Mouse (Mus musculus) telencephalon, adult 2 months (tissue): ENCODE results near the gene Klhl20.

Experiments used
- DNase-seq: peaks from one replicate; pipeline ENCODE4 v3.0.0-alpha.2; 2011; ENCODE audit warnings: low read depth, low spot score

The Klhl20 gene

DNA sequence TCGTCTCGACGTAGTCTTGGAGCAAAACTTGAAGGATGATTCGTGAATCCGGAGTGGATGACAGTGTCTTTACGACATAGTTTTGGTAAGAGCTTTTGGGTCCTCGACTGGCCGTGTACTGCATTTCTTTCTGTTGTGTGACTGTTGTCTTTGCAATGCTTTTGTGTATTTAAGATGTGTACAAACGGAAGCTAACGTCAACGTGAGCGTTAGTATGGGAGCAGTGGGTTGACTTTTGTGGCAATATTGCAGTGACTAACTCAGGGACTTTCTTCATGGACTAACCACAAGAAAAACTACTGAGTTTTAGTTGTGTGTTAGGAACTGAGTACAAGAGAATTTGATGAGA is 60.1 kb downstream of the Klhl20 start:
- no peak for DNase-seq

DNA sequence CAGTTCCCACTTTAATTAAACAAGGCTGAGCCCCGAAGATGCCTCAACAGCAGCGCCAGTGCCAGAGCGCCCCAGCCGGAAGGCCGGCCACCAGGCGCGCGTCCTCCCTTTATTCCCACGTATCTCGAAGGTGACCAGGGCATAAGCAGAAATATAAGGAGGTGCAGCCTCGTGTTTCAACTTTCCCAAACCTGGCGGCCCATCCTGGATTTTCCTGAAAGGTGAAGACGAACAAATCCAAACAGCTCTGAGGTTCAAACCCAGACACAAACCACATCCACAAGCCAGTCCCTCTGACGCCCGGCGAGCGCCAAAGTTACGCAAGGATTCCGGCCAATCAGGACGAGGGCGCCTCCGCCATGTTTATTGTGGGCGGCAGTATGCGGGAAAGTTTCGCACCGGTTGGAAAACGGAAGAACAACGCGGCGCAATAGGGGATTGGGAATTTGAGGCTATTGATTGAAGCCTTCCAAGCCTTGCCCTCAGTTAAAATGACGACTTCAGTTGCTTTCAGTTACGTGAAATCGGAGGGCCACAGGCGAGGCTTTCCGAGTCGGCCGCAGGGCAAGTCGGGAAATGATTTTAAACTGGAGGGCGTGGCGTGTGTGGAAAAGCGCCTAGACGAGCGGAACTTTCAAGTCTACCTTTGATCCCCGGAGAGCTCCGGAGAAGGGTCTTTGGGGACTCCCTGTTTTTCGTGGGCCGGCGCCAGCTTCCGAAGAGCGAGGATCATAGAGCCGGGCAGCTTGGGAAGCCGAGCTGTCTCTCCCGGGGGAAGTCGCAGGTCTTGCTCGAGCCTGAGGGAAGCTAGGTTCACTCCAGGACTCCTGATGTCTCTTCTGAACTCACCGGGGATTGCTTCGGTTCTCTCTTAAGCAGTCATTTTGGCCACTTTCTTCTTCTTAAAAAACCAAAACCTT is 60.7 kb downstream of the Klhl20 start, which contains the start of the genes Dars2 and Cenpl:
Gene Dars2 (minus strand): TSS at position 307 of the 920 bp plus-strand sequence.
Gene Cenpl (plus strand): TSS at position 362 of the 920 bp plus-strand sequence.
- DNase-seq = peak; percentile 98

DNA sequence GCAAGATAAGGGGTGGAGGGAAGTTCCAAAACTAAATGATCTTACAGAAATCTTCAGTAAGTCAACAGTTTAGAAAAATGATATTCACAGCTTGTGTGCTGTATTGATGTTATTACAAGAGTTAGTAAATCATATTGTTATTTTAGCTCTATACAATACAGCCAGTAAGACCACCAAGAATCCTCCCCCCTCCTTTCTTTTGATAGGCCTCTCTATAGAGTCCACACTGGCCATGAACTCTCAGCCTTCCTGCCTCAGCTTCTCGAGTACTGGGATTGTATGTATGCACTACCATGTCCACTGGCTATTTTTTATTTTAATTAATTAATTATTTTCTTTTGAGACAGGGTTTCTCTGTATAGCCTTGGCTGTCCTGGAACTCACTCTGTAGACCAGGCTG is 68.0 kb downstream of the Klhl20 start:
- no peak for DNase-seq

DNA sequence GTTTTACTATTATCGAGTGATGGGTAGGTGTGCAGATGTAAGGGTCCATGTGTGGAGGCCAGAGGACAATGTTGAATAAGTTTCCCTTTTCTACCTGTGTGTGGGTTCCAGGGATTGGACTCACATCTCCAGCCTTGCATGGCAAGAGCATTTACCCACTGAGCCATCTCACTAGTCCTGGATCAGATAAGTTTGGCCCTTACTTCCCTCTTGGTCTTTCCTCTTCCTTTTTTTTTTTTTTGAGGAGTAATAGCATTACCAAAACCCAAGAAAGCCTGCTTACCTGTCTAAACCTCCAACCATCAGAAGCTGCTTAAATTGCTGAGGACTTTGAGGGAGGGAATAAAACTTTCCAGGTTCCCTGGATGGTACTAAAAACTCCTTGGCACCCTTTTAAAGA is 74.1 kb downstream of the Klhl20 start:
- no peak for DNase-seq

DNA sequence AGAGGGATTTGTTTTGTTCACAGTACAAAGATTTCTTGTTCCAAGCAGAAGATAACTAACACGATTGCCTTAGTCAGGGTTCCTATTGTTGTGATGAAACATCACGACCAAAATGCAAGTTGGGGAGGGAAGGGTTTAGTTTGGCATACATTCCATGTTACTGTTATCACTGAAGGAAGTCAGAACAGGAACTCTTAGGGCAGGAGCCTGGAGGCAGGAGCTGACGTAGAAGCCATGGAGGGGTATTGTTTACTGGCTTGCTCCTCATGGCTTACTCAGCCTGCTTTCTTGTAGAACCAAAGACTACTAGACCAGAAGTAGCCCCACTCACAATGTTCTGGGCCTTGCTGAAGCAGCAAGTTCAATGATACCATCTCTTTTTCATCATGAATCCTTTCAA is 84.3 kb downstream of the Klhl20 start:
- no peak for DNase-seq

DNA sequence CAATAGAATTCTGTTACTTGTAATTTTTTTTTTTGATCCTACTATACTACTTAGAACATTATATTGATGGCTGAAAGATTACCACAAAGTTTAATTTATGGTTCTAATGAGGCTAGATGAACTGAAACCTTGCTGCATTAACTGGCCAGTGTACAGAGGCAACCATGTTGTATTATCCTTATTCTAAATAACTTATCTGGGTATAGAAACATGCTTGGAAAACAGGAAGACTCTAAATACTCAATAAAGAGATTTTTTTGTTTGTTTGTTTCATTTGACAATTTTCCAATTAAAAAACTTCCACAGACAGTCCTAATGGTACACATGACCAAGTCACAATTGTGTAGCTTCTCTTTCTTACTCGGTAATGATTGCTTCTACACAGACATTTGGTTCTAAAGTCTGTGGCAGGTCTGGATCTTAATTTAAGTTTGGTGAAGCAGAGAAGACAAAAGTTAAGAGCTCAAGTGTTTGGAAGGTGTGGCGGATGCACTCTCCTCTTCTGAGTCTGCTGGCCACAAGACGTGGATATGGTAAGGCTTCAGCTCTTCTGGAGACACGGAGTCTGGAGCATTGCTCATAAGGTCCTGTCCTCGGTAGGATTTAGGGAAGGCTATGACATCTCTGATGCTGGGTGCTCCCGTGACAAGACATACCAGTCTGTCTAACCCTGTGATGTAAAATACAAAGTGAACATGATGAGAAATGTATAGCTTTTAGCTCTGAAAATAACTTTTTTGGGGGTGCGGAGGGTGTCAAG is 89.9 kb downstream of the Klhl20 start:
- no peak for DNase-seq

DNA sequence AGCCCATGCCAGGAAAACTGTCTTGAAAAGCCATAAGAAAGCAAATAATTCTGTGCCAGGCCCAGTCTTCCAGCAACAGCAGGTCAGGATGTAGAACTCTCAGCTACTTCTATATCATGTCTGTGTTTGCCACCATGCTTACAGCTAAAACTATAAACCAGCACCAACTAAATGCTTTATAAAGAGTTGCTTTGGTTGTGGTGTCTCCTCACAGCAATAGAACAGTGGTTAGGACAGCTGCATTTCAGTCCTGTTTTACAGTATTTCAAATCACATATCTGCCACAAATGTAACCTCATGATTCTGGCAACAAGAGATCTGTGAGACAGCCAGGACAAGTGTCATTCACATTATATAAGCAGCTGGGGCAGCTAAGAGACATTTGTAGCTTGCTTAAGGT is 90.5 kb downstream of the Klhl20 start:
- DNase-seq = no peak

DNA sequence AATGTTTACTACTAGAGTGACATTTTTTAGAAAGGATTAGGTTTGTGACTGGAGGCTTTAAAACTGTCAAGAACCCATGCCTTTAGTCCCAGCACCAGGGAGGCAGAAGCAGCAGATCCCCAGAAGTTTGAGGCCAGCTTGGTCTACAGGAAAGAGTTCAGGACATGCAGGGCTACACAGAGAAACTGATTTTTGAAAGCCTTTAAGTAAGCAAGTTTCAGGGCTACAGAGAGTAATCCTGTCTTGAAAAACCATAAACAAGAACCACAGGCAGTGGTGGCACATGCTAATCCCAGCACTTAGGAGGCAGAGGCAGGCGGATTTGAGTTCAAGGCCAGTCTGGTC is 90.9 kb downstream of the Klhl20 start:
- no peak for DNase-seq

DNA sequence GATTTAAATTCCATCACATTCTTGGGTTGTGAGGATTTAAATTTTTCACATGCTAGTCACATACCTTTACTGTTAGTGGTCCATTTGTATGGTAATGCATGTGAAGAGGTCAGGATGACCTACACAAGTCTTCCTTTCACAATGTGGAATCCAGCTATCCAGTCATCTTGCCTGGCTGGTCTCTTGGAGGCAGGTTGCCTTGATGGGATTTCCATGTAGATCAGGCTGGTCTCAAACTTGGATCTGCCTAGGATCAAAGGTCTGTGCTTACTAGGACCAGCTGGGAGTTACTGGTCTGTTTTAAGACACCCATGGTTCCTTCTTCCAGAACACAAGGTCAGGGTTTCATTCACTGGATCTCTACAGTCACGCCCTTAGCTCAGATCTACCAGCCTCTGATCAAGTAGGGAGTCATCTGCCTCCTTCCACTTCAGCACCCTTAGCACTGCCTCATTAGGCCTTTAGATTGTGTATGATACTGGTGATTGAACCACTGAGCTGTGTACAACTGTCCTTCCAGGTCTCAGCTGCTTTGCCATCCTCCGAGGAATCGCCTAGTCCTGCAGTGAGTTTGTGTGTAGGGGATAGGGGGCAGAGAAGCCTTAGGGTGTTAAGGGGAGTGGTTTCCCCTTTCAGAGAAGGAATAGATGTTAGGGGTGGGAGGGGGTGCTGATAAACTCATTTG is 91.4 kb downstream of the Klhl20 start:
- no peak for DNase-seq

DNA sequence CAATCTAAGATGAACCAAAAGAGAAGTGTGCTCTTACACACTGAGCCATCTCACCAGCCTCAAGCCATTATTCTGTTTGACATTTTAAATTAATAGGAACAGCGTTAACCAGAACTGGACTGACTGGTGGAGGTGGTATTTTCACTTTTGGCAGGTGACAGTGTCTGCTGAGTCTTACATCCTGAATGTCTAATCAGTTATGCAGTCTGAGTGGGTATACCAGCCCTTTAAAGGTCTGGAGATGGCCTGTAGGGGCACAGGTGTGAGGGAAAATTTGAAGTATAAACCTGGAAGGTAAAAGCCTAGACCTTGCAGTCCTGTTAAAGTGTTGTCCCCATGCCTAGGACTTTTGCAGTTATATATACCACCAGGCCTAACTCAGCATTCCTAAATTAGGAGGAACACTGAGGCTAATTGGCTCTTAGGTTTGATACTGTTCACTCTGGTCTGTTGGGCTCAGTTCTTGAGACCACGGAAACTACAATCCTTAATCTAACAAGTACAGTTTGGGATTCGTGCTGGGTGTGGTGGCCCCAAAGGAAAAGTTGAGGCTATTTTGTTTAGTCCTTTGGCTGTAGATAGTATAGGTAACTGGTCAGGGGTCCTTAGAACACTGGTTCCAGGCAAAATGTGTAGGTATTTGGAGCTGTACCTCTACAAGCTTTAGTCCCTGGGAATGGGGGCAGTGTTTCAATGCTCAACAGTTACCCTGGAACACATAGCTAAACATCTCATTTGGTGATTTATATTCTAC is 92.2 kb downstream of the Klhl20 start:
- no peak for DNase-seq
